Mouse (Mus musculus): ENCODE results near the gene Hmgn1. TPM values are rescaled to one million over a fixed set of nuclear protein-coding genes. Genes with fewer than 3 reads are reported as not detected.
A peak's percentile ranks its signal among the peaks of the same experiment; 100 is the strongest.

Hmgn1 gene
- polyA plus RNA-seq (2012; rRNA removed): 27.4 and 38.0 TPM in 2 replicates

- TF ChIP-seq CTCF (IDR thresholded peaks at IDR 0.05; ENCODE audit: insufficient read depth, low read length) (no peak), POLR2A (IDR thresholded peaks at IDR 0.05; ENCODE audit: borderline replicate concordance, extremely low read depth, low read depth, low read length) (peak; percentile 90)
- under 1% methylated on average over 65 of the region's 72 CpGs for WGBS
- H3K4me3 ChIP-seq (replicated peaks; ENCODE audit: extremely low read depth, low read depth, low read length): peak within 1 kb of the TSS; percentile 78
- peaks cover 8% of the 10 kb centered on the region for H3K4me1 ChIP-seq (ENCODE audit: control insufficient read depth, insufficient read depth, low read length)
- peak; percentile 89 for DNase-seq
Observed at GRCm38 (mm10) chr16:96127657-96128344, at the start of gene Hmgn1. Gene Hmgn1 (minus strand): TSS chr16:96127729.

DNA sequence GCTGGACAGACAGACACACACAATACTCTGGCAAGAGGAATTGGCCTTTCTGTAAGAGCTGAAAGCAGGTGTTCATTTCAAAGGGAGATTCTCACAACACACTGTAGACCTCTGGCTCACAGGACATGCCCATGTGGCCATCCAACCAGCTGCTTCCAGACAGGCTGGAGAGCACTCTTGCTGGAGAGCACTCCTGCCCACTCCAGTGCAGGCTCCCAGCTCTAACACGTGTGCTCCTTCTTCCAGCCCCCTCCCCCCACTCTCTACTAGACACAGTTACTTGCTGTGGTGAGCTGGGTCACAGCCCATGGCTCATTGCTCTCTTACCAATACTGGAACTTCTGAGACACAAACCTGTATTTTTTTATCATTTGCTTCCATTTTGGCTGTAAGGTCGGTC, 47.9 kb upstream of the Hmgn1 start:
- H3K4me1 ChIP-seq (ENCODE audit: control insufficient read depth, insufficient read depth, low read length): no peaks in the 10 kb centered on the region
- 34% methylated on average over 2 of the region's 2 CpGs for WGBS
- TF ChIP-seq CTCF (IDR thresholded peaks at IDR 0.05; ENCODE audit: insufficient read depth, low read length) (no peak), POLR2A (IDR thresholded peaks at IDR 0.05; ENCODE audit: borderline replicate concordance, extremely low read depth, low read depth, low read length) (no peak)
- peak; percentile 73 for DNase-seq
- H3K4me3 ChIP-seq (replicated peaks; ENCODE audit: extremely low read depth, low read depth, low read length): no peak overlapping the region

- 72% methylated on average over 8 of the region's 8 CpGs for WGBS
- H3K4me3 ChIP-seq (replicated peaks; ENCODE audit: extremely low read depth, low read depth, low read length): no peak overlapping the region
Observed at GRCm38 (mm10) chr16:96173648-96174047, 46.1 kb upstream of the Hmgn1 start.

GRCm38 (mm10) chr16:96168837-96169236, 41.3 kb upstream of the Hmgn1 start:
- Histone ChIP-seq H3K4me1 (ENCODE audit: control insufficient read depth, insufficient read depth, low read length) (no peaks in the 10 kb centered on the region), H3K4me3 (replicated peaks; ENCODE audit: extremely low read depth, low read depth, low read length) (no peak overlapping the region)
- TF ChIP-seq POLR2A (IDR thresholded peaks at IDR 0.05; ENCODE audit: borderline replicate concordance, extremely low read depth, low read depth, low read length) (no peak), CTCF (IDR thresholded peaks at IDR 0.05; ENCODE audit: insufficient read depth, low read length) (no peak)
- 92% methylated on average over 4 of the region's 4 CpGs for WGBS
- no peak for DNase-seq

More at GRCm38 (mm10) chr16:96173648-96174047, 46.1 kb upstream of the Hmgn1 start:
- DNase-seq: no peak
- no peak for TF ChIP-seq CTCF (IDR thresholded peaks at IDR 0.05; ENCODE audit: insufficient read depth, low read length)
- no peak for TF ChIP-seq POLR2A (IDR thresholded peaks at IDR 0.05; ENCODE audit: borderline replicate concordance, extremely low read depth, low read depth, low read length)
- no peaks in the 10 kb centered on the region for H3K4me1 ChIP-seq (ENCODE audit: control insufficient read depth, insufficient read depth, low read length)

DNA sequence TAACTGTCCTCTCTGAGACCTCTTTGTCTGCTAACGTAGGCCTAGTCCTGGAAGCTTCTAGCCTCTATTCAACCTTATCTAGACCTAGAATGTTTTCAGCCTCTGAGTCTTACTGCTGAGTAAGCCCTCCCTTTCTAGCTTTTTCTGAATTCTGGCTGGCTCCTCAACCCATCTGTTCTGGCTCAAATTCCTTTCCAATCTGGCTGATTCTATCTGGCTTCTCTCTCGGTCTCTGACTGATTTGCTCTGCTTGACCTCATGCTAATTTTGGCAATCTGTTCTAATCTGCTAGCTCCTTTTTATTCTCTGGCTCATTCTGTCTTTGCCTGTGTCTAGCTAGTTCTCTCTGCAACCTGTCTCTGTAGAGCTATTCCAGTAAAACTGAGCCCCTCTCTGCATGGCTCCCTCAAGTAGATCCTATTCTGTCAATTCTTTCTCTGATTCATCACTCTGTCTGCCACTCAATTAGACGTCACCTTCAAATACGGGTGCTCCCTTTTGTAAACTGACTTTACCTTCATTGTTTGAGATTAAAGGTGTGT, 38.3 kb upstream of the Hmgn1 start:
- DNase-seq: no peak
- no peak overlapping the region for H3K4me3 ChIP-seq (replicated peaks; ENCODE audit: extremely low read depth, low read depth, low read length)
- H3K4me1 ChIP-seq (ENCODE audit: control insufficient read depth, insufficient read depth, low read length): no peaks in the 10 kb centered on the region
- TF ChIP-seq CTCF (IDR thresholded peaks at IDR 0.05; ENCODE audit: insufficient read depth, low read length): no peak
- TF ChIP-seq POLR2A (IDR thresholded peaks at IDR 0.05; ENCODE audit: borderline replicate concordance, extremely low read depth, low read depth, low read length): no peak
- WGBS: 63% methylated on average over 4 of the region's 4 CpGs

DNA sequence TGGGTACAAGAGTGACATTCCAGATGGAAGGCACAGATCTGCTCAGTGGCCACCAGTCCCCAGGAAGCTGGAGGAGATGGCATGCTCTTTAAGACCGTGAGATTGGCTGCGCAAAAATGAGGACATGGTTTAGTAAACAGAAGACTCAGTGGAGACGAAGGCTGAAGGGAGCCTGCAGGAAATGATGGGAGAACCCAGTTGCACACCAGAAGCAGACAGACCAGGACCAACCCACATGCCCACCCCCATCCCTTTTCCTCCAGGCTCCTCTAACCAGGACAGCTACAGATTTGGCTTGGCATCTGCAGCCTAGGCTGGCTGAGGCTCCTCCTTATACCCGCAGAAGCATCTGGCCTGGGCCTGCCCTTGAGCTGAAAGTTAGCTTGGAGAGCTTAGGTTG, 33.8 kb upstream of the Hmgn1 start:
- 84% methylated on average over 4 of the region's 4 CpGs for WGBS
- TF ChIP-seq CTCF (IDR thresholded peaks at IDR 0.05; ENCODE audit: insufficient read depth, low read length) (no peak), POLR2A (IDR thresholded peaks at IDR 0.05; ENCODE audit: borderline replicate concordance, extremely low read depth, low read depth, low read length) (no peak)
- DNase-seq: no peak
- H3K4me3 ChIP-seq (replicated peaks; ENCODE audit: extremely low read depth, low read depth, low read length): no peak overlapping the region
- no peaks in the 10 kb centered on the region for H3K4me1 ChIP-seq (ENCODE audit: control insufficient read depth, insufficient read depth, low read length)

GRCm38 (mm10) chr16:96160927-96161326, 33.4 kb upstream of the Hmgn1 start:
- TF ChIP-seq CTCF (IDR thresholded peaks at IDR 0.05; ENCODE audit: insufficient read depth, low read length): no peak
- TF ChIP-seq POLR2A (IDR thresholded peaks at IDR 0.05; ENCODE audit: borderline replicate concordance, extremely low read depth, low read depth, low read length): no peak
- Histone ChIP-seq H3K4me1 (ENCODE audit: control insufficient read depth, insufficient read depth, low read length) (no peaks in the 10 kb centered on the region), H3K4me3 (replicated peaks; ENCODE audit: extremely low read depth, low read depth, low read length) (no peak overlapping the region)
- no peak for DNase-seq
- WGBS: 91% methylated on average over 1 of the region's 1 CpGs

DNA sequence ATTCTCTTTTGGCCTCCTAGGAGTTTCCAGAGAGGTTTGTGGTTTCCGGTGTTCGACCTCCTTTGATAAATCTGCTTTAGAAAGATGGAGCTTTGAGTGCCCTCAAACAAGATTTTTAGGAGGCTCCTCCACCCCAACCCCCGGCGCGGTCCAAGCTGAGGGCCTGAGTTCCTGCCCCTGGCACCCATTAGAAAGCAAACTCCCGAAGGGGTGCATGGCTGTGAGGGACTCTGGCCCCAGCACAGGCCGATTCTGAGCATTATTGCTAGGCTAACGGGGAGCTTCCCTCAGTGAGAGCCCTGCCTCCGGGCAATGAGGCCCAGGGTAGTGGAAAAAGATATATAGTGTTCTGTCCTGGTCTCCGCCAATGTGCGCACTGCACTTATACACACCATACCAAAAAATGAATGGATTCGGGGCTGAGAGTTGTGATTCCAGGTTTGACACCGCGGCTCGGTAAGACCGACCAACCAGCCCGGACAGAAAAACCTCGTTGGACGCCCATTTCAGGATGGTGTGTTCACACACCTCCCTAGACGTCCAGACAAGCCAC, 32.3 kb upstream of the Hmgn1 start:
- Histone ChIP-seq H3K4me3 (replicated peaks; ENCODE audit: extremely low read depth, low read depth, low read length) (peak overlapping the region; percentile 70), H3K4me1 (ENCODE audit: control insufficient read depth, insufficient read depth, low read length) (no peaks in the 10 kb centered on the region)
- TF ChIP-seq CTCF (IDR thresholded peaks at IDR 0.05; ENCODE audit: insufficient read depth, low read length): no peak
- TF ChIP-seq POLR2A (IDR thresholded peaks at IDR 0.05; ENCODE audit: borderline replicate concordance, extremely low read depth, low read depth, low read length): no peak
- WGBS: 84% methylated on average over 20 of the region's 20 CpGs
- DNase-seq: no peak

DNA sequence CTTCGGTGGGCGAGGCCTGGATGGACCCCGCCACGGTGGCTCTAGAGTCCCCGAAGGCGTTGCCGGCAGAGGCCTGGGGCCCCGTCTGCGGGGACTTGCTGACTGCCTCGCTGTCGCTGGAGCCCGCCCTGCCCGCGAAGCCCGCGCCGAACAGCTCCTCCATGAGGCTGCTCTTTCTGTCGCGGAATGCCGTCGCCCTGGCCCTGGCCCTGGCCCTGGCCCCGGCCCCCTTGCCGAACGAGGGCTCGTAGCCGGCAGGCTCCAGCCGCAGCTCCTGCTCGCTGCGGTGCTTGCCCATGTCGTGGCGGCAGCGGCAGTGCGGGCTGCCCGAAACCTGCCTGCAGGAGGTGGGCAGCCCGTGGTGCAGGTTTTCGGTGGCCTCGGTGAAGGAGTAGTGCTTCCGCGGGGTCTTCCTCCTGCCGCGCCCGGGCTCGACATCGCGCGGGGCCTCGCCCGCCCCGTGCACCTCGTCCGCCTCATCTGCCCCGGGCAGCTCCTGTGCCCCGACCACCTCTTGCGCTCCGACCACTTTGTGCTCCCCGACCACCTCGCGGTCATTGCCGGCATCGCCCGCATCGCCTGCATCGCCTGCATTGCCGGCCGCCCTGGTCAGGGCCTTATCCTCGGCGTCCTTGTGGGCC, 31.7 kb upstream of the Hmgn1 start:
- Histone ChIP-seq H3K4me1 (ENCODE audit: control insufficient read depth, insufficient read depth, low read length) (no peaks in the 10 kb centered on the region), H3K4me3 (replicated peaks; ENCODE audit: extremely low read depth, low read depth, low read length) (peak overlapping the region; percentile 70)
- WGBS: 1% methylated on average over 65 of the region's 67 CpGs
- no peak for TF ChIP-seq POLR2A (IDR thresholded peaks at IDR 0.05; ENCODE audit: borderline replicate concordance, extremely low read depth, low read depth, low read length)
- peak; percentile 36 for TF ChIP-seq CTCF (IDR thresholded peaks at IDR 0.05; ENCODE audit: insufficient read depth, low read length)
- DNase-seq: peak; percentile 55
